Mouse (Mus musculus): ENCODE measurements around the gene Dpp6. TPM values are rescaled to one million over a fixed set of nuclear protein-coding genes. Genes with fewer than 3 reads are reported as not detected.

Dpp6 gene
- polyA plus RNA-seq, 1 experiment from 2014 or later: 3.1 TPM

- Histone ChIP-seq H3K9me3 (ENCODE audit: control insufficient read depth, low read depth, low read length) (no peaks in the 10 kb centered on the region), H3K4me3 (ENCODE audit: low read depth, low read length) (no peak overlapping the region), H3K9ac (replicated peaks; ENCODE audit: low read depth, low read length) (no peak overlapping the region), H3K27me3 (ENCODE audit: control insufficient read depth, insufficient read depth, low read length) (no peaks in the 10 kb centered on the region), H3K27ac (ENCODE audit: low read length) (no peak overlapping the region), H3K4me1 (ENCODE audit: control insufficient read depth, insufficient read depth, low read length) (no peaks in the 10 kb centered on the region), H3K4me2 (replicated peaks; ENCODE audit: low read depth, low read length) (no peak overlapping the region), H3K36me3 (ENCODE audit: control insufficient read depth, insufficient read depth, low read length) (peaks cover 59% of the 10 kb centered on the region)
- no peak for ATAC-seq (ENCODE audit: insufficient number of reproducible peaks, insufficient read depth, low FRiP score, low read depth)
- 84% methylated on average over 5 of the region's 5 CpGs for WGBS
These were observed 950.9 kb downstream of the Dpp6 start for GRCm38 (mm10) chr5:27767948-27768347.

All from stomach, embryonic 14.5 days (tissue).